Mouse (Mus musculus): ENCODE data around the gene Kdm2b.

DNA sequence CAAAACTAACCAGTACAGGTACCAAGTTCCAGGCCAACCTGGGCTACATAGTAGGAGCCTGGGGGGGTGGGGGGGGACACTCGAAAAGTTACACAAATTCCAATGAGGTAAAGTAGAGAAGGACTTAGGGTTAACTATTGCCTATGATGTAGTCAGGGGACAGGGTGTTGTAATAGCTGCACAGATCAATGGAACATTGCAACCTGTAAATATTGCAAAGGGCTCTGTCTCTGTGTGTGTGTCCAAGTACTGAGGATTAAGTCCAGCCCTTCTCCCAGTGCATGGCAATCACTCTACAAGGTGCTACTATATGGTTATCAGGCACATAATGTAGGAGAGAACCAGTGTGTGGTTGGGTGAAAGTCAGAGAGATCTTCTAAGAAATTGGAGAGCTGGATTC lies 11.3 kb upstream of the Kdm2b start:
- TF ChIP-seq GATA1 (IDR thresholded peaks at IDR 0.05; ENCODE audit: borderline replicate concordance, low read length) = no peak
- no peak for TF ChIP-seq FLI1 (IDR thresholded peaks at IDR 0.05; ENCODE audit: low read length)

Data from megakaryocyte, embryonic 14.5 days (primary cell).